Mouse (Mus musculus) hindbrain, embryonic 14.5 days (tissue): Measurements from ENCODE around the gene Ltn1. TPM values are rescaled to one million over a fixed set of nuclear protein-coding genes. Genes with fewer than 3 reads are reported as not detected.

Source experiments
- ATAC-seq: fragments of 200-750 bp; cut with Nextera tagmentation; 2 replicates; pipeline ENCODE4 v1.8.0; 2017; ENCODE audit warnings: moderate number of reproducible peaks, mild to moderate bottlenecking, moderate TSS enrichment, moderate library complexity; ENCODE audit not compliant: low FRiP score
- DNase-seq: peaks from one replicate; pipeline ENCODE4 v3.0.0-alpha.2; 2015; ENCODE audit warnings: low spot score
- H3K27ac ChIP-seq: fragments of 300-500 bp; sonication (generic); 2 replicates; pipeline ENCODE4 v1.5.1; 2014; ENCODE audit warnings: mild to moderate bottlenecking, moderate library complexity
- H3K27me3 ChIP-seq: fragments of 300-500 bp; sonication (generic); 2 replicates; pipeline ENCODE4 v1.6.1; 2014; ENCODE audit warnings: mild to moderate bottlenecking, low read length, mixed read lengths; ENCODE audit not compliant: control insufficient read depth, insufficient read depth
- H3K36me3 ChIP-seq: fragments of 300-500 bp; sonication (generic); replicated peaks from 2 replicates; pipeline ENCODE4 v1.6.1; 2014; ENCODE audit not compliant: control insufficient read depth, insufficient read depth
- H3K4me1 ChIP-seq: fragments of 300-500 bp; sonication (generic); replicated peaks from 2 replicates; pipeline ENCODE4 v1.6.1; 2014; ENCODE audit warnings: antibody characterized with exemption, low read length, mixed read lengths; ENCODE audit not compliant: control insufficient read depth, insufficient read depth
- H3K4me2 ChIP-seq: fragments of 300-500 bp; sonication (generic); replicated peaks from 2 replicates; pipeline ENCODE4 v1.6.1; 2014; ENCODE audit warnings: mild to moderate bottlenecking, moderate library complexity
- H3K4me3 ChIP-seq: fragments of 300-500 bp; sonication (generic); replicated peaks from 2 replicates; pipeline ENCODE4 v1.5.1; 2014; ENCODE audit warnings: mild to moderate bottlenecking, low read length
- H3K9ac ChIP-seq: fragments of 300-500 bp; sonication (generic); 2 replicates; pipeline ENCODE4 v1.6.1; 2014
- H3K9me3 ChIP-seq: fragments of 300-500 bp; sonication (generic); 2 replicates; pipeline ENCODE4 v1.6.1; 2016; ENCODE audit warnings: low read length; ENCODE audit not compliant: control insufficient read depth
- WGBS: fragments of 180-500 bp; shearing (Covaris S2); extraction: QIAGEN DNeasy Blood & Tissue Kit; methylation state at CpG from one replicate; pipeline ENCODE4 v1.1.7; 2014; 5-methylcytosine and 5-hydroxymethylcytosine counted together
- polyA plus RNA-seq: library from polyadenylated mRNA; unstranded; fragments of >200 nt; fragmentation: Nextera tagmentation; extraction: Ambion mirVana; gene quantifications from 2 replicates; pipeline ENCODE4 v1.2.1, GENCODE M21; 2014

Gene Ltn1
- polyA plus RNA-seq, 1 experiment from 2014 or later = 30.5 TPM

GRCm38 (mm10) chr16:87443245-87443644 is 10.8 kb upstream of the Ltn1 start:
- Histone ChIP-seq H3K36me3 (no peaks in the 10 kb centered on the region), H3K4me3 (no peak overlapping the region), H3K9ac (no peak overlapping the region), H3K9me3 (no peaks in the 10 kb centered on the region), H3K4me1 (peaks cover 8% of the 10 kb centered on the region), H3K27ac (no peak overlapping the region), H3K27me3 (no peaks in the 10 kb centered on the region), H3K4me2 (no peak overlapping the region)
- DNase-seq (no peak), ATAC-seq (no peak)

GRCm38 (mm10) chr16:87442291-87442690 is 9.9 kb upstream of the Ltn1 start:
- Histone ChIP-seq H3K4me2 (no peak overlapping the region), H3K9me3 (no peaks in the 10 kb centered on the region), H3K27me3 (no peaks in the 10 kb centered on the region), H3K4me1 (peaks cover 8% of the 10 kb centered on the region), H3K36me3 (no peaks in the 10 kb centered on the region), H3K4me3 (no peak overlapping the region), H3K27ac (no peak overlapping the region), H3K9ac (no peak overlapping the region; the same call in 1 of the 2 replicates)
- DNase-seq (no peak), ATAC-seq (no peak)
- WGBS = 59% methylated on average over 5 of the region's 5 CpGs

GRCm38 (mm10) chr16:87441089-87441488 is 8.7 kb upstream of the Ltn1 start:
- H3K4me2 ChIP-seq = peak overlapping the region; percentile 82
- peak overlapping the region; percentile 69 for H3K9ac ChIP-seq
- H3K4me3 ChIP-seq = peak overlapping the region; percentile 51
- no peaks in the 10 kb centered on the region for H3K36me3 ChIP-seq
- peaks cover 8% of the 10 kb centered on the region for H3K4me1 ChIP-seq
- DNase-seq (no peak), ATAC-seq (no peak)
- H3K27me3 ChIP-seq = no peaks in the 10 kb centered on the region
- WGBS = 25% methylated on average over 9 of the region's 9 CpGs
- H3K9me3 ChIP-seq = no peaks in the 10 kb centered on the region
- no peak overlapping the region for H3K27ac ChIP-seq

- no peaks in the 10 kb centered on the region for H3K9me3 ChIP-seq
- H3K4me1 ChIP-seq = peaks cover 8% of the 10 kb centered on the region
- H3K9ac ChIP-seq = peak within 1 kb of the TSS; percentile 69
- H3K27me3 ChIP-seq = no peaks in the 10 kb centered on the region
- no peaks in the 10 kb centered on the region for H3K36me3 ChIP-seq
- peak within 1 kb of the TSS; percentile 87 for H3K27ac ChIP-seq
- H3K4me2 ChIP-seq = peak within 1 kb of the TSS; percentile 82
- 0% methylated on average over 38 of the region's 38 CpGs for WGBS
- DNase-seq (peak; percentile 92), ATAC-seq (peak; percentile 98)
- peak within 1 kb of the TSS; percentile 51 for H3K4me3 ChIP-seq
These were observed 7.8 kb upstream of the Ltn1 start, which contains the start of gene Rwdd2b for GRCm38 (mm10) chr16:87440184-87440686. Gene Rwdd2b, minus strand, starts transcription at chr16:87440573.

GRCm38 (mm10) chr16:87438697-87439096 is 6.3 kb upstream of the Ltn1 start:
- WGBS = 91% methylated on average over 8 of the region's 8 CpGs
- Histone ChIP-seq H3K36me3 (no peaks in the 10 kb centered on the region), H3K4me3 (no peak overlapping the region), H3K4me2 (no peak overlapping the region), H3K27me3 (no peaks in the 10 kb centered on the region), H3K27ac (no peak overlapping the region), H3K9me3 (no peaks in the 10 kb centered on the region), H3K4me1 (peaks cover 8% of the 10 kb centered on the region), H3K9ac (no peak overlapping the region)
- ATAC-seq (no peak), DNase-seq (no peak)

- no peak overlapping the region for H3K27ac ChIP-seq
- WGBS = 93% methylated on average over 21 of the region's 21 CpGs
- ATAC-seq = no peak
These were observed 4.7 kb upstream of the Ltn1 start for GRCm38 (mm10) chr16:87437096-87437495.

GRCm38 (mm10) chr16:87435411-87436205 is 3.2 kb upstream of the Ltn1 start:
- Histone ChIP-seq H3K4me2 (no peak overlapping the region), H3K27me3 (no peaks in the 10 kb centered on the region), H3K36me3 (no peaks in the 10 kb centered on the region), H3K9me3 (no peaks in the 10 kb centered on the region), H3K9ac (no peak overlapping the region), H3K4me1 (peaks cover 10% of the 10 kb centered on the region; the same call in 1 of the 2 replicates), H3K27ac (no peak overlapping the region), H3K4me3 (no peak overlapping the region)
- ATAC-seq = no peak
- DNase-seq = no peak
- 80% methylated on average over 13 of the region's 13 CpGs for WGBS

More at GRCm38 (mm10) chr16:87437096-87437495, 4.7 kb upstream of the Ltn1 start:
- Histone ChIP-seq H3K4me2 (no peak overlapping the region), H3K27me3 (no peaks in the 10 kb centered on the region), H3K9ac (no peak overlapping the region), H3K36me3 (no peaks in the 10 kb centered on the region), H3K9me3 (no peaks in the 10 kb centered on the region), H3K4me3 (no peak overlapping the region), H3K4me1 (peaks cover 8% of the 10 kb centered on the region)
- no peak for DNase-seq

- no peak overlapping the region for H3K4me2 ChIP-seq
- no peak overlapping the region for H3K27ac ChIP-seq
- DNase-seq = no peak
- no peaks in the 10 kb centered on the region for H3K27me3 ChIP-seq
- 82% methylated on average over 6 of the region's 6 CpGs for WGBS
- H3K36me3 ChIP-seq = no peaks in the 10 kb centered on the region
- no peak overlapping the region for H3K9ac ChIP-seq
- no peaks in the 10 kb centered on the region for H3K9me3 ChIP-seq
- no peak for ATAC-seq
- peaks cover 10% of the 10 kb centered on the region; the same call in 1 of the 2 replicates for H3K4me1 ChIP-seq
- no peak overlapping the region for H3K4me3 ChIP-seq
These were observed 2.5 kb upstream of the Ltn1 start for GRCm38 (mm10) chr16:87434946-87435345.

- no peak overlapping the region for H3K27ac ChIP-seq
- H3K36me3 ChIP-seq = no peaks in the 10 kb centered on the region
- peaks cover 10% of the 10 kb centered on the region; the same call in 1 of the 2 replicates for H3K4me1 ChIP-seq
- DNase-seq (no peak), ATAC-seq (no peak)
- 96% methylated on average over 7 of the region's 7 CpGs for WGBS
- no peaks in the 10 kb centered on the region for H3K27me3 ChIP-seq
- H3K9ac ChIP-seq = no peak overlapping the region
- H3K4me3 ChIP-seq = no peak overlapping the region
- H3K4me2 ChIP-seq = no peak overlapping the region
- H3K9me3 ChIP-seq = no peaks in the 10 kb centered on the region
These were observed 1.9 kb upstream of the Ltn1 start for GRCm38 (mm10) chr16:87434266-87434665.
